Mouse (Mus musculus) adrenal gland, adult 2 months (tissue): ENCODE data around the gene Gm20696. TPM values are rescaled to one million over a fixed set of nuclear protein-coding genes. Genes with fewer than 3 reads are reported as not detected.

Experiments
- DNase-seq: peaks from one replicate; pipeline ENCODE4 v3.0.0; 2021
- long read RNA-seq: library from polyadenylated mRNA; stranded (forward); transcript quantifications from one replicate; pipeline ENCODE4 v2.0.0, GENCODE M21; 2021
- polyA plus RNA-seq: library from polyadenylated mRNA; depleted of rRNA; stranded (reverse); fragments of >200 nt; gene quantifications from 2 replicates; pipeline ENCODE4 v1.2.3, GENCODE M21; 2012; rRNA removed
- total RNA-seq, 2 experiments: library from RNA; stranded (reverse); gene quantifications; 2 replicates each; pipeline ENCODE4 v1.2.3; 2021

The Gm20696 gene
- 1 to 10 TPM; 2.3 to 3.0 TPM for total RNA-seq
- 1.8 and 1.9 TPM in 2 replicates for polyA plus RNA-seq
- long read RNA-seq, partial matches to known transcripts = 0 of 7 reads
- long read RNA-seq, other reads (novel, unspliced or antisense) = 7 of 7 reads

GRCm38 (mm10) chr6:99666318-99667171 lies at the start of gene Gm20696, which contains the start of gene Eif4e3:
Gene Gm20696, minus strand, starts transcription at chr6:99666797.
Gene Eif4e3, minus strand, starts transcription at chr6:99666771.
- peak; percentile 79 for DNase-seq

DNA sequence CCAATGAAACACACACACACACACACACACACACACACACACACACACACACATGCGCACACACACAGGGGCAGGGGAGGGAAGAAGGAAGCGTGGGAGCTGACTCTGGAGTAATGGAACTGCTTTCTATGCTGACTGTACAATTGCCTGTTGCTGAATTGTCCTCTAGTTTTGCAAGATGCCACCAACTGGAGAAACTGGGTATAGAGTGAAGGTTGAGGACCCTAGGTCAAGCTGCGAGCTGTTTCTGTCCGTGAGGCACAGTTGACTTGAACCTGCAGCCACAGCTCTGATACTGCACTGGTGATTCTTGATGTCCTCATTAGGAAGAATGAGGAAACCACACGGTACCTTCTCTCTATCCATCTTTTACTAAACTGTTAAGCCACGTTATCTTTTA lies 49.3 kb upstream of the Gm20696 start:
- no peak for DNase-seq

- DNase-seq = no peak
These were observed 48.6 kb upstream of the Gm20696 start for GRCm38 (mm10) chr6:99715191-99715590.

- no peak for DNase-seq
These were observed 46.7 kb upstream of the Gm20696 start for GRCm38 (mm10) chr6:99713256-99713655.

DNA sequence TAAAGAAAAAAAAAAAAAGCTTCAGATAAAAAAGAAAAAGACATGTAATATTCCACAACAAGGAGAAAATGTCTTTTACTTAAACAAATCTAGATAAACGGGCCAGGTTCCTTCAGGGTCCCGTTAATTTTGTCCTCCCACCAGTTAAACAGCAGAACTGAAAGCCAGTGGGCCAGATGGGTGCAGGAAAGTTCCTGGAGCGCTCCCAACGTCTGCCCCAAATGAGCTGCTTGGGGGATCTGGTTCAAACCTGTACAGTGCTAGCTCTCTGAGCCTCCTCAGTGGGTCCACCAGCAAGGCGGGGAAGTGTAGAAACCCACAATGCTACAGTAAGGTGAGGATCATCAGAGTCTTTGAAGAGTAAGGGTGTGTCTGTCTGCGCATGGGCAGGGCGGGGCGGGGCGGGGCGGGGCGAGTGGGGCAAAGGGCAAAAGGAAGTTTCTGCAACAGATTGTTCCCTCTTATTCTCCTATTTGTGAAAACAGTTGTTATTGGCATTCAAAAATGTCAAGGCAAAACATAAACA lies 45.0 kb upstream of the Gm20696 start:
- DNase-seq = no peak

DNA sequence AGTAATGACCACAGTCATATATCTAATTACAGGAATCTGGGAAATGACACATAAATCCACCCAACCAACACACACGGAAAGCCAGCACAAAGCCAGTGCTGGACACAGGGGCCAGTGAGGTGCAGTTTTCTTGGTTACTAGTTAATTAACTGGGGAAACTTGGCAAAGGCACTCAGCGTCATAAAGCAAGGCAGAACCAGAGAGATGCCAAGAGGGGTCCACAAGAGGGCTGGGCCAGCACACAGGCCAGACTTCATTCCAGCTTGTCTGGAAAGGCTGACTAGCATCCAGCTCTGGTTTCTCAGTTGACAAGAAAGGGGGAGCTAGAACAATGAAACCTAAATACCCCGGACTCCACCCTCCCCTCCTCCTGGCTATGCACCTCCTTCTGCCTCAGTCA lies 33.9 kb upstream of the Gm20696 start:
- DNase-seq = no peak

DNA sequence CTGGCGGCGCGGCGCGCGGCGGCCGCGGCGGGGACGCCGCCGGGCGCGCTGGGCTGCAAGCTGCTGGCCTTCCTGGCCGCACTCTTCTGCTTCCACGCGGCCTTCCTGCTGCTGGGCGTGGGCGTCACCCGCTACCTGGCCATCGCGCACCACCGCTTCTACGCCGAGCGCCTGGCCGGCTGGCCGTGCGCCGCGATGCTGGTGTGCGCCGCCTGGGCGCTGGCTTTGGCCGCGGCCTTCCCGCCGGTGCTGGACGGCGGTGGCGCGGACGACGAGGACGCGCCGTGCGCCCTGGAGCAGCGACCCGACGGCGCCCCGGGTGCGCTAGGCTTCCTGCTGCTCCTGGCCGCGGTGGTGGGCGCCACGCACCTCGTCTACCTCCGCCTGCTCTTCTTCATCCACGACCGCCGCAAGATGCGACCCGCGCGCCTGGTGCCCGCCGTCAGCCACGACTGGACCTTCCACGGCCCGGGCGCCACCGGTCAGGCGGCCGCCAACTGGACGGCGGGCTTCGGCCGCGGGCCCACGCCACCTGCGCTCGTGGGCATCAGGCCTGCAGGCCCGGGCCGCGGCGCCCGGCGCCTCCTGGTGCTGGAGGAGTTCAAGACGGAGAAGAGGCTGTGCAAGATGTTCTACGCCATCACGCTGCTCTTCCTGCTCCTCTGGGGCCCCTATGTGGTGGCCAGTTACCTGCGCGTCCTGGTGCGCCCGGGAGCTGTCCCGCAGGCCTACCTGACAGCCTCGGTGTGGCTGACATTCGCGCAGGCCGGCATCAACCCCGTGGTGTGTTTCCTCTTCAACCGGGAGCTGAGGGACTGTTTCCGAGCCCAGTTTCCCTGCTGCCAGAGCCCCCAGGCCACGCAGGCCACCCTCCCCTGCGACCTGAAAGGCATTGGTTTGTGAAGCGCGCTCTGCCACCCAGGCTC lies 26.6 kb upstream of the Gm20696 start:
- peak; percentile 48 for DNase-seq

- peak; percentile 49 for DNase-seq
These were observed 25.8 kb upstream of the Gm20696 start, which contains the start of gene Gpr27 for GRCm38 (mm10) chr6:99692206-99692915. Gene Gpr27, plus strand, starts transcription at chr6:99692679.

GRCm38 (mm10) chr6:99691666-99692205 lies 25.1 kb upstream of the Gm20696 start:
- peak; percentile 4 for DNase-seq

DNA sequence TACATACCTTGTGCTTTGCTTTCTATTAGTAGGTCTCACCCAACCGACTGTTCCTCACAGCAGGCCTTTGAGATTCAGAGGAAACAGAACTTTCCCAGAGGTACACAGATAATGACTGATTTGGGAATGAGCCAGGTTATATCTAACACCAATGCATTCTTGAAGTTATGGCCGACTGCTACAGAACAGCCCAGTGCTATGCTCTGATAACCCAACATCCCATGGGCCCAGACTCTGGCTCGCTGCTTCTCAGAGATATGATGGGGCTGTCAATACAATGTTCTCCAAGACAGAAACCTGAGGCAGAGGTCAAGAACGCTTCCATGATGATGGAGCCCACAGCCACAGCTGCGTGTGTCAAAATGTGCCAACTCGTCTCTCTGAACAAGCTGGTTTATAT lies 21.9 kb upstream of the Gm20696 start:
- no peak for DNase-seq

GRCm38 (mm10) chr6:99684899-99685298 lies 18.3 kb upstream of the Gm20696 start:
- no peak for DNase-seq

DNA sequence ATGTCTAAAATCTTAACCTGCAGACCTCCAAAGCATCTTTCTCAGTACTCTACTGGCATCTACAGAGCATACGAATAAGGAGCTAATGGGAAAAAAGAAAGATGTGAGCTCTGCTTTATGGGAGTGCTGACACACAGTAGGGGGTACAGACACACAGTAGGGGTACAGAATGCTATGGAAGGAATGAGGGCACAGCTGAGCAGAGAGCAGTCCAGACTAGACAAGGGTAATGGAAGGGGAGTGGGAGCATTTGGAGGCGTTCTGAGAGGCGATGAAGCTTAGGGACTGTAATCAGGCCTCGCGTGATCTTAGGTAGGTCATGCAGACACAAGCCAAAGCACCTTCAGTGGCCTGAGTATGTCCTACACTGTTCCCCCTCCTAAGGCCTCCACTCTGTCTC lies 17.4 kb upstream of the Gm20696 start:
- no peak for DNase-seq

- DNase-seq = no peak
These were observed 11.5 kb upstream of the Gm20696 start for GRCm38 (mm10) chr6:99678108-99678507.

GRCm38 (mm10) chr6:99677325-99677724 lies 10.7 kb upstream of the Gm20696 start:
- DNase-seq = no peak

GRCm38 (mm10) chr6:99674482-99674881 lies 7.9 kb upstream of the Gm20696 start:
- DNase-seq = no peak

- DNase-seq = no peak
These were observed 5.2 kb upstream of the Gm20696 start for GRCm38 (mm10) chr6:99671768-99672167.

DNA sequence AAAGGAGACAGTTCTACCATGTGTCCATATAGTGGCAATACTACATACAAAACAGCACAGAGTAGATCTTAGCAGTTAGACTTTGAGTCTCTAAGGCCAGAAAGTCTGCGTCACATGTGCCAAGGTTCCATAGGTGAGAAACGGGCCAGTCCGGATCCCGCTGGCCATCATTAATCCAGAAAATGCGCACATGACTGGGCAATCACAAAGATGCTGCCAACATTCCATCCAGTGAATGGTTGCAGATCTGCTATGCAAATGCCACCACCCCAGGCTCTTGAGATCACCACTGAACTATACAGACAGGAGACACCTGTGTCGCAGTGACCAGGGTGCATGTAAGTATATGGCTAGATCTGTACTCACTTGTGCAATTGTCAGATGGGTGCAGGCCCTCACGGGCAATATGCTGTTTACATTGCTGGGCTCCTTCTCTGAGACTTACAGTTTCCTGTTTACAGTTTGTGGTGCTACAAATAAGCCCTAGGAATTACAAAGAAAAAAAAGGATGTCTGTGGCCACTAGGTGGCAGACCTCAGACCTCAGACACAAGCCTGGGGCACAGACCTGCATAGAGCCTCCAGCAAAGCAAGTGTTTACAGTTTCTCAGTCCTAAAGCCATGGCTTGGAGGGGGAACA lies 4.0 kb upstream of the Gm20696 start:
- DNase-seq = peak; percentile 42

GRCm38 (mm10) chr6:99669481-99670325 lies 3.1 kb upstream of the Gm20696 start:
- no peak for DNase-seq

GRCm38 (mm10) chr6:99667290-99667689 lies 693 bp upstream of the Gm20696 start:
- no peak for DNase-seq
